Mouse (Mus musculus): ENCODE measurements at regions not wholly inside any gene's neighbourhood (a gene's known extent, or its start where the extent isn't known, plus 50 kb on each side); places are given as distances from the start of the nearest gene placed in this dataset.

- no peak for TF ChIP-seq CTCF (conservative IDR thresholded peaks at IDR 0.05; ENCODE audit: insufficient read depth, insufficient read length, low read depth, low read length)
- TF ChIP-seq POLR2A (IDR thresholded peaks at IDR 0.05; ENCODE audit: low read depth, low read length) = no peak
These were observed 162.5 kb downstream of the Tmem182 start for GRCm38 (mm10) chr1:40967768-40968504.
